ENCODE assay signal across 22 mouse cellular contexts in the genomic region with DNA sequence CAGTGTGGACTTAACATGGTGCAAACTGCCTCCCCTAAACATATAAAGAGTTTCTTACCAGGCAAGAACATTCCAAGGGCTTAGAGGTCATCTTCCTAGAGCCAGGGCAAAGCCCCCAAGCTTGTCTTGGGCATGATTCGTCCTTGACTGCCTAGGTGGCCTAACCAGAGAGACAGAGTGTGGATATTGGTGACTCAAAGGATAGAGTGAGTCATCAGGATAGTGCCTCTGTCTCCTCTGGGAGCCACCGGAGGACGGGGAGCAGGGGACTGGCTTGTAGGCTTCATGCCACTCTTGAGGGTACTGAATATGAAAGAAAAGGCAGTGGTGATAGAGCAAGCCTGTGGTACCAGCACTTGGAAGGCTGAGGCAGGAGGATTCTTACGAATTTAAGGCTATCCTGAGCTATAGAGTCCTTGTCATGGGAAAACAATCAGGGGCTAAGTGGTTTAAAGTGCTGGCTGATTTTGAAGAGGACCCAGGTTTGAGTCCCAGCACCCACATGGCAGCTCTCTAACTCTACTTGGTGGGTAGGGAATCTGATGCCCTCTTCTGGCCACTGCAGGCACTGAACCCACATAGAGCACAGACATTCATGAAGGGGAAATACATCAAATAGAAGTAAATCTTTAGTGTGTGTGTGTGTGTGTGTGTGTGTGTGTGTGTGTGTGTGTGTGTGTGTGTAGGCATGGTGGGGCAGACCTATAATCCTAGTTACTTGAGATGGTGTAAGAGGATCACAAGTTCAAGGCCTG. TPM values are rescaled to one million over a fixed set of nuclear protein-coding genes. Genes with fewer than 3 reads are reported as not detected.
DNase-seq lines count a peak whose midpoint lies in the region; ATAC-seq and TF ChIP-seq lines count a peak whose summit lies in the region.
"Had no signal": no experiment of that assay in that cellular context is flagged by ENCODE, and none has a peak within 500 bp of the region (broad histone marks: within the 10 kb centered on the region; RNA-seq: fewer than 3 reads in every experiment).

No protein-coding gene starts in this region.

- no peak overlapping the region for H3K9ac ChIP-seq in heart, adult 2 months (ENCODE audit: low read depth, low read length)
- no peak overlapping the region for H3K9ac ChIP-seq in liver, embryonic 14.5 days (replicated peaks)
- no peak overlapping the region for H3K9ac ChIP-seq in liver, embryonic 11.5 days (ENCODE audit: low read depth, low read length)
- no peak overlapping the region for H3K9ac ChIP-seq in CH12.LX (ENCODE audit: insufficient read depth, low read depth)
- H3K9ac ChIP-seq: heart, embryonic 12.5 days; hindbrain, embryonic 15.5 days; liver, embryonic 13.5 days had no signal

- H3K4me3 ChIP-seq in heart, adult 2 months, result no peak overlapping the region
- no peak overlapping the region for H3K4me3 ChIP-seq in liver, embryonic 14.5 days (ENCODE audit: insufficient read depth in 1 of 2, low read depth in 2 of 2, low read length in 2 of 2)
- no peak overlapping the region for H3K4me3 ChIP-seq in liver, embryonic 11.5 days (ENCODE audit: low read depth, low read length)
- no peak overlapping the region for H3K4me3 ChIP-seq in CH12.LX (replicated peaks in 1 of 3; ENCODE audit: low read depth in 2 of 3, low read length in 2 of 3, poor library complexity in 1 of 3)
- H3K4me3 ChIP-seq: heart, embryonic 12.5 days; hindbrain, embryonic 15.5 days; liver, embryonic 13.5 days; megakaryocyte, embryonic 14.5 days had no signal

- no peaks in the 10 kb centered on the region for H3K4me1 ChIP-seq in heart, adult 2 months (ENCODE audit: control insufficient read depth, insufficient read depth, low read length)
- no peaks in the 10 kb centered on the region for H3K4me1 ChIP-seq in liver, embryonic 14.5 days (replicated peaks; ENCODE audit: control insufficient read depth in 2 of 2, insufficient read depth in 2 of 2, low read length in 1 of 2)
- H3K4me1 ChIP-seq in liver, embryonic 11.5 days (replicated peaks; ENCODE audit: control insufficient read depth, insufficient read depth, low read length), result no peaks in the 10 kb centered on the region
- H3K4me1 ChIP-seq in CH12.LX (ENCODE audit: control insufficient read depth in 1 of 2, insufficient read depth in 2 of 2), result peaks cover 6 to 38% of the 10 kb centered on the region in 2 experiments
- H3K4me1 ChIP-seq: heart, embryonic 12.5 days; hindbrain, embryonic 15.5 days; liver, embryonic 13.5 days had no signal

- no peaks in the 10 kb centered on the region for H3K27me3 ChIP-seq in heart, adult 2 months (ENCODE audit: control insufficient read depth, insufficient read depth, low read length)
- no peaks in the 10 kb centered on the region for H3K27me3 ChIP-seq in liver, embryonic 14.5 days (ENCODE audit: control insufficient read depth, insufficient read depth, low read length)
- no peaks in the 10 kb centered on the region for H3K27me3 ChIP-seq in liver, embryonic 11.5 days (replicated peaks; ENCODE audit: control insufficient read depth, insufficient read depth, low read length)
- no peaks in the 10 kb centered on the region for H3K27me3 ChIP-seq in CH12.LX (replicated peaks)
- H3K27me3 ChIP-seq in Patski, result no peaks in the 10 kb centered on the region
- H3K27me3 ChIP-seq: heart, embryonic 12.5 days; hindbrain, embryonic 15.5 days; liver, embryonic 13.5 days had no signal

- H3K9me3 ChIP-seq in liver, embryonic 14.5 days (ENCODE audit: control insufficient read depth, low read length), result no peaks in the 10 kb centered on the region
- peaks cover 3% of the 10 kb centered on the region; the same call in 1 of the 2 replicates for H3K9me3 ChIP-seq in liver, embryonic 11.5 days (ENCODE audit: control insufficient read depth, low read length)
- peaks cover 5% of the 10 kb centered on the region for H3K9me3 ChIP-seq in CH12.LX (replicated peaks; ENCODE audit: low read length)
- H3K9me3 ChIP-seq: hindbrain, embryonic 15.5 days had no signal

- DNase-seq in heart, adult 2 months, result no peak
- DNase-seq in heart, postnatal 36 days, result no peak
- DNase-seq in liver, embryonic 14.5 days (ENCODE audit: low read depth in 3 of 3, low spot score in 3 of 3), result no peak
- no peak for DNase-seq in liver, embryonic 11.5 days (ENCODE audit: low spot score)
- DNase-seq in CH12.LX (ENCODE audit: extremely low read depth) (no peak), Patski (ENCODE audit: low read depth, low spot score) (no peak)
- no peak for DNase-seq in cerebellum, postnatal 36 days
- no peak for DNase-seq in ovary, postnatal 10 days (ENCODE audit: low spot score)
- DNase-seq: cerebellum, postnatal 10 days; heart, postnatal 14 days; kidney, adult 11 months; kidney, postnatal 10 days; left cerebral cortex, postnatal 4 days; liver, embryonic 13.5 days; lung, postnatal 14 days; midbrain, embryonic 14.5 days; thymus, postnatal 36 days had no signal

- TF ChIP-seq POLR2A in heart, adult 2 months (IDR thresholded peaks at IDR 0.05; ENCODE audit: insufficient read depth, low read depth, low read length), result no peak
- TF ChIP-seq POLR2A in CH12.LX (IDR thresholded peaks at IDR 0.05; ENCODE audit: low read depth, low read length), result no peak

- ATAC-seq in liver, embryonic 14.5 days (ENCODE audit: insufficient read depth), result no peak
- ATAC-seq in liver, embryonic 11.5 days (replicated peaks; ENCODE audit: low FRiP score), result no peak
- ATAC-seq in Patski, result peak; percentile 54

- no peaks in the 10 kb centered on the region for H3K36me3 ChIP-seq in heart, adult 2 months (ENCODE audit: control insufficient read depth, insufficient read depth, low read length)
- H3K36me3 ChIP-seq in liver, embryonic 14.5 days (replicated peaks; ENCODE audit: control insufficient read depth, insufficient read depth, low read depth), result no peaks in the 10 kb centered on the region
- no peaks in the 10 kb centered on the region for H3K36me3 ChIP-seq in liver, embryonic 11.5 days (ENCODE audit: control insufficient read depth, insufficient read depth, low read length)
- H3K36me3 ChIP-seq in CH12.LX (replicated peaks in 1 of 2; ENCODE audit: control insufficient read depth in 1 of 2, insufficient read depth in 1 of 2, low read length in 1 of 2), result no peaks in the 10 kb centered on the region
- H3K36me3 ChIP-seq: heart, embryonic 12.5 days; hindbrain, embryonic 15.5 days; liver, embryonic 13.5 days had no signal

- WGBS in heart, adult 2 months, result 71% methylated on average over 4 of the region's 4 CpGs
- WGBS in liver, embryonic 14.5 days (ENCODE audit: insufficient replicate concordance), result 54% methylated on average over 4 of the region's 4 CpGs
- 78% methylated on average over 4 of the region's 4 CpGs for WGBS in liver, embryonic 11.5 days

- no peaks in the 10 kb centered on the region for H3K79me2 ChIP-seq in heart, adult 2 months (replicated peaks; ENCODE audit: control insufficient read depth, insufficient read depth, low read length)
- H3K79me2 ChIP-seq in CH12.LX (replicated peaks; ENCODE audit: control insufficient read depth, extremely low read depth, insufficient read depth, poor library complexity, severe bottlenecking), result no peaks in the 10 kb centered on the region

- POLR2A ChIA-PET in Patski (lab: Charles Lee), result no interaction called here

- CTCF ChIA-PET in Patski (lab: Charles Lee), result interaction anchor here (1.1 to 1.5 kb wide), 2 partner anchors 11 to 14 kb away, joined by 3 read pairs; no protein-coding TSS in a partner anchor

- TF ChIP-seq CTCF in heart, adult 2 months (IDR thresholded peaks at IDR 0.05), result peak; percentile 30; the same call in 1 of the 2 replicates
- TF ChIP-seq CTCF in liver, embryonic 14.5 days (IDR thresholded peaks at IDR 0.05; ENCODE audit: low read depth), result peak; percentile 37
- TF ChIP-seq CTCF in CH12.LX (conservative IDR thresholded peaks at IDR 0.05 in 1 of 2, IDR thresholded peaks at IDR 0.05 in 1 of 2; ENCODE audit: low read depth in 2 of 2, low read length in 2 of 2) (peak in 1 of 2 experiments; percentile 36; a peak in 1 of 4 replicates), Patski (IDR thresholded peaks at IDR 0.05) (no peak)

- no peak overlapping the region for H3K4me2 ChIP-seq in liver, embryonic 14.5 days (ENCODE audit: low read depth)
- no peak overlapping the region for H3K4me2 ChIP-seq in liver, embryonic 11.5 days
- H3K4me2 ChIP-seq in CH12.LX (ENCODE audit: insufficient read depth, low read depth, poor library complexity, severe bottlenecking), result no peak overlapping the region
- H3K4me2 ChIP-seq: heart, embryonic 12.5 days; hindbrain, embryonic 15.5 days; liver, embryonic 13.5 days had no signal

- no peak; the same call in 1 of the 2 replicates for TF ChIP-seq RAD21 in CH12.LX (IDR thresholded peaks at IDR 0.05; ENCODE audit: low read depth, low read length)

- intact Hi-C loops in heart, adult 2 months (cut with DNase I), result loop anchor here (10.0 kb wide), 1 partner anchor 310 kb away; no protein-coding TSS in a partner anchor
- intact Hi-C loops in heart, postnatal 36 days (cut with DNase I), result no loop called here

- in situ Hi-C loops in CH12.LX (cut with MboI; ENCODE audit: low pct_ligation_motif_present, low pct_unique_long_range_greater_than_20kb, low sequenced_read_pairs) (no loop called here), Patski (cut with MboI; ENCODE audit: low pct_unique_long_range_greater_than_20kb) (no loop called here)

- no peak for TF ChIP-seq EP300 in heart, adult 2 months (IDR thresholded peaks at IDR 0.05; ENCODE audit: insufficient read depth, low read depth, low read length)
- no peak for TF ChIP-seq EP300 in liver, embryonic 14.5 days (IDR thresholded peaks at IDR 0.05; ENCODE audit: low read depth)
- no peak for TF ChIP-seq EP300 in CH12.LX (IDR thresholded peaks at IDR 0.05; ENCODE audit: low read length)

- no peak overlapping the region for H3K27ac ChIP-seq in heart, adult 2 months
- H3K27ac ChIP-seq in liver, embryonic 14.5 days, result no peak overlapping the region
- no peak overlapping the region for H3K27ac ChIP-seq in liver, embryonic 11.5 days (ENCODE audit: low read depth, low read length)
- no peak overlapping the region for H3K27ac ChIP-seq in CH12.LX (ENCODE audit: insufficient read depth, low read depth)
- H3K27ac ChIP-seq: hindbrain, embryonic 15.5 days; liver, embryonic 13.5 days had no signal

- dilution Hi-C loops in CH12.LX (cut with MboI; ENCODE audit: extremely low pct_ligation_motif_present, extremely low pct_unique_long_range_greater_than_20kb, low sequenced_read_pairs), result no loop called here

RNA-seq across cellular contexts. Expression of gene Ssc5d, which starts 8.8 kb away (rescaled TPM):
- 1 to 10 TPM; 1.7 to 2.9 TPM for total RNA-seq in heart, adult 2 months (2021)
- polyA plus RNA-seq in heart, adult 2 months (2012; rRNA removed), result 5.9 and 6.4 TPM in 2 replicates
- 1 to 10 TPM; 3.9 to 4.1 TPM for total RNA-seq in heart, postnatal 36 days (2021)
- polyA plus RNA-seq in liver, embryonic 14.5 days (2012; rRNA removed), result 0.12 and 0.14 TPM in 2 replicates
- polyA plus RNA-seq in liver, embryonic 14.5 days (2014; fragmentation: Nextera tagmentation; extraction: Ambion mirVana), result 0.03 and 0.09 TPM in 2 replicates
- polyA plus RNA-seq in liver, embryonic 11.5 days (2014; fragmentation: Nextera tagmentation; extraction: Ambion mirVana), result 0.70 and 0.82 TPM in 2 replicates
- total RNA-seq in CH12.LX (2012; rRNA removed) (0.13 and 0.30 TPM in 2 replicates), CH12.LX (2014; rRNA removed) (0.08 and 0.09 TPM in 2 replicates)
- polyA plus RNA-seq in CH12.LX (2012; ENCODE audit: insufficient read length, low read depth) (1.5 and 1.6 TPM in 2 replicates), Patski (2021) (4.7 TPM)

RNA-seq across cellular contexts. Expression of gene Nat14, which starts 12.5 kb away (rescaled TPM):
- 1 to 10 TPM; 5.6 to 5.8 TPM for total RNA-seq in heart, adult 2 months (2021)
- polyA plus RNA-seq in heart, adult 2 months (2012; rRNA removed), result 3.5 TPM in 2 replicates
- 1 to 10 TPM; 4.3 to 5.1 TPM for total RNA-seq in heart, postnatal 36 days (2021)
- polyA plus RNA-seq in liver, embryonic 14.5 days (2012; rRNA removed), result 0.38 and 0.39 TPM in 2 replicates
- polyA plus RNA-seq in liver, embryonic 14.5 days (2014; fragmentation: Nextera tagmentation; extraction: Ambion mirVana), result 0.10 and 0.11 TPM in 2 replicates
- 1.4 and 1.5 TPM in 2 replicates for polyA plus RNA-seq in liver, embryonic 11.5 days (2014; fragmentation: Nextera tagmentation; extraction: Ambion mirVana)
- total RNA-seq in CH12.LX (2012; rRNA removed) (0.63 and 1.3 TPM in 2 replicates), CH12.LX (2014; rRNA removed) (0.27 and 0.88 TPM in 2 replicates)
- polyA plus RNA-seq in CH12.LX (2012; ENCODE audit: insufficient read length, low read depth) (0.97 and 1.7 TPM in 2 replicates), Patski (2021) (5.3 TPM)
- total RNA-seq: granulocyte monocyte progenitor cell, adult 5-6 weeks had no signal

RNA-seq across cellular contexts. Expression of gene Zfp628, which starts 19.3 kb away (rescaled TPM):
- 1 to 10 TPM; 6.8 to 9.4 TPM for total RNA-seq in heart, adult 2 months (2021)
- polyA plus RNA-seq in heart, adult 2 months (2012; rRNA removed), result 6.1 and 7.5 TPM in 2 replicates
- 1 to 10 TPM; 7.2 to 9.2 TPM for total RNA-seq in heart, postnatal 36 days (2021)
- polyA plus RNA-seq in liver, embryonic 14.5 days (2012; rRNA removed), result 2.9 and 3.7 TPM in 2 replicates
- 1.5 and 1.6 TPM in 2 replicates for polyA plus RNA-seq in liver, embryonic 14.5 days (2014; fragmentation: Nextera tagmentation; extraction: Ambion mirVana)
- 3.3 and 3.5 TPM in 2 replicates for polyA plus RNA-seq in liver, embryonic 11.5 days (2014; fragmentation: Nextera tagmentation; extraction: Ambion mirVana)
- 1.9 and 2.2 TPM in 2 replicates for total RNA-seq in CH12.LX (2012; rRNA removed)
- 0.42 and 0.87 TPM in 2 replicates for total RNA-seq in CH12.LX (2014; rRNA removed)
- 7.1 and 9.4 TPM in 2 replicates for polyA plus RNA-seq in CH12.LX (2012; ENCODE audit: insufficient read length, low read depth)
- 8.1 TPM for polyA plus RNA-seq in Patski (2021)

RNA-seq across cellular contexts. Expression of gene Gm36210, which starts 28.0 kb away (rescaled TPM):
- total RNA-seq in heart, adult 2 months (2021), result under 1 TPM in 1 of 2 experiments, not detected in 1; 0.18 TPM
- 0.20 and 0.29 TPM in 2 replicates for polyA plus RNA-seq in heart, adult 2 months (2012; rRNA removed)
- total RNA-seq in heart, postnatal 36 days (2021), result not detected
- 0.02 TPM in 1 of 2 replicates, not detected in the other for polyA plus RNA-seq in liver, embryonic 14.5 days (2012; rRNA removed)
- not detected in 2 replicates for polyA plus RNA-seq in liver, embryonic 14.5 days (2014; fragmentation: Nextera tagmentation; extraction: Ambion mirVana)
- 0.22 TPM in 1 of 2 replicates, not detected in the other for polyA plus RNA-seq in liver, embryonic 11.5 days (2014; fragmentation: Nextera tagmentation; extraction: Ambion mirVana)
- 0.17 TPM in 1 of 2 replicates, not detected in the other for total RNA-seq in CH12.LX (2012; rRNA removed)
- total RNA-seq in CH12.LX (2014; rRNA removed), result not detected in 2 replicates
- polyA plus RNA-seq in CH12.LX (2012; ENCODE audit: insufficient read length, low read depth), result 0.90 and 1.4 TPM in 2 replicates
- not detected for polyA plus RNA-seq in Patski (2021)
- total RNA-seq: granulocyte monocyte progenitor cell, adult 5-6 weeks; heart, postnatal 14 days had no signal

RNA-seq across cellular contexts. Expression of gene Sbk2, which starts 29.9 kb away (rescaled TPM):
- 10 to 100 TPM; 26.5 to 35.6 TPM for total RNA-seq in heart, adult 2 months (2021)
- 85.0 and 119 TPM in 2 replicates for polyA plus RNA-seq in heart, adult 2 months (2012; rRNA removed)
- 10 to 100 TPM; 26.5 to 34.0 TPM for total RNA-seq in heart, postnatal 36 days (2021)
- polyA plus RNA-seq in liver, embryonic 14.5 days (2012; rRNA removed), result 0.01 and 0.02 TPM in 2 replicates
- polyA plus RNA-seq in liver, embryonic 14.5 days (2014; fragmentation: Nextera tagmentation; extraction: Ambion mirVana), result not detected in 2 replicates
- polyA plus RNA-seq in liver, embryonic 11.5 days (2014; fragmentation: Nextera tagmentation; extraction: Ambion mirVana), result 0.22 TPM in 1 of 2 replicates, not detected in the other
- total RNA-seq in CH12.LX (2012; rRNA removed) (0.08 and 0.30 TPM in 2 replicates), CH12.LX (2014; rRNA removed) (not detected in 2 replicates)
- polyA plus RNA-seq in CH12.LX (2012; ENCODE audit: insufficient read length, low read depth) (0.10 TPM in 1 of 2 replicates, not detected in the other), Patski (2021) (1.8 TPM)
- total RNA-seq: granulocyte monocyte progenitor cell, adult 5-6 weeks; left cerebral cortex, postnatal 4 days had no signal
- polyA plus RNA-seq: liver, embryonic 13.5 days; midbrain, embryonic 14.5 days; neural tube, embryonic 14.5 days had no signal
